Mouse (Mus musculus) regulatory T cell (primary cell): ENCODE results near the gene Il11ra1.

Source experiments
- in situ Hi-C: fragments of 300-600 bp; cut with MboI, MseI; formaldehyde crosslinking; loops from one replicate; pipeline ENCODE4 v1.15.1; 2025; ENCODE audit warnings: high pct_unique_total_duplicates

The Il11ra1 gene

GRCm38 (mm10) chr4:41699783-41700182 is at the start of gene Il11ra1:
Gene Il11ra1, plus strand, starts transcription at chr4:41699989.
- in situ Hi-C loops: loop anchor here (5.0 to 25.0 kb wide), 2 partner anchors 473 to 612 kb away; partner anchors contain the start of gene Aqp3

GRCm38 (mm10) chr4:41653296-41653695 is 46.5 kb upstream of the Il11ra1 start:
- in situ Hi-C loops: no loop called here

GRCm38 (mm10) chr4:41653730-41654129 is 46.1 kb upstream of the Il11ra1 start:
- in situ Hi-C loops: no loop called here

- in situ Hi-C loops: no loop called here
These were observed 45.6 kb upstream of the Il11ra1 start for GRCm38 (mm10) chr4:41654217-41654616.

- in situ Hi-C loops: no loop called here
These were observed 44.3 kb upstream of the Il11ra1 start for GRCm38 (mm10) chr4:41655525-41655924.

- in situ Hi-C loops: no loop called here
These were observed 41.0 kb upstream of the Il11ra1 start for GRCm38 (mm10) chr4:41658566-41659384.

- in situ Hi-C loops: no loop called here
These were observed 40.2 kb upstream of the Il11ra1 start for GRCm38 (mm10) chr4:41659556-41659955.

- in situ Hi-C loops: no loop called here
These were observed 38.8 kb upstream of the Il11ra1 start for GRCm38 (mm10) chr4:41660851-41661430.

GRCm38 (mm10) chr4:41662723-41663122 is 37.1 kb upstream of the Il11ra1 start:
- in situ Hi-C loops: no loop called here

- in situ Hi-C loops: no loop called here
These were observed 36.2 kb upstream of the Il11ra1 start for GRCm38 (mm10) chr4:41663614-41664013.

GRCm38 (mm10) chr4:41664533-41664932 is 35.3 kb upstream of the Il11ra1 start:
- in situ Hi-C loops: no loop called here

- in situ Hi-C loops: no loop called here
These were observed 34.6 kb upstream of the Il11ra1 start for GRCm38 (mm10) chr4:41665009-41665675.

GRCm38 (mm10) chr4:41666646-41667045 is 33.1 kb upstream of the Il11ra1 start:
- in situ Hi-C loops: no loop called here

GRCm38 (mm10) chr4:41670836-41671235 is 29.0 kb upstream of the Il11ra1 start:
- in situ Hi-C loops: no loop called here

- in situ Hi-C loops: no loop called here
These were observed 28.3 kb upstream of the Il11ra1 start for GRCm38 (mm10) chr4:41671500-41671899.

GRCm38 (mm10) chr4:41671963-41672480 is 27.8 kb upstream of the Il11ra1 start:
- in situ Hi-C loops: no loop called here

GRCm38 (mm10) chr4:41672522-41672963 is 27.2 kb upstream of the Il11ra1 start:
- in situ Hi-C loops: no loop called here

- in situ Hi-C loops: no loop called here
These were observed 26.6 kb upstream of the Il11ra1 start for GRCm38 (mm10) chr4:41673186-41673585.

- in situ Hi-C loops: no loop called here
These were observed 23.4 kb upstream of the Il11ra1 start for GRCm38 (mm10) chr4:41676248-41677005.

- in situ Hi-C loops: no loop called here
These were observed 22.7 kb upstream of the Il11ra1 start for GRCm38 (mm10) chr4:41677006-41677629.

GRCm38 (mm10) chr4:41678863-41679262 is 20.9 kb upstream of the Il11ra1 start:
- in situ Hi-C loops: no loop called here
